Mouse (Mus musculus) heart, embryonic 12.5 days (tissue): ENCODE results near the gene Kcne4. TPM values are rescaled to one million over a fixed set of nuclear protein-coding genes. Genes with fewer than 3 reads are reported as not detected.
"Not testable (repeated sequence)": the region's sequence is repeated elsewhere in the genome, so short reads cannot be mapped to it uniquely, and the experiment has no call there.

Experiments
- ATAC-seq: fragments of 200-750 bp; cut with Nextera tagmentation; 2 replicates; pipeline ENCODE4 v1.8.0; 2017; ENCODE audit warnings: moderate TSS enrichment, moderate library complexity; ENCODE audit not compliant: insufficient number of reproducible peaks, low FRiP score
- H3K27ac ChIP-seq: fragments of 300-500 bp; sonication (generic); 2 replicates; pipeline ENCODE4 v1.5.1; 2016; ENCODE audit warnings: mild to moderate bottlenecking, moderate library complexity; ENCODE audit not compliant: poor library complexity, severe bottlenecking
- H3K27me3 ChIP-seq: fragments of 300-500 bp; sonication (generic); replicated peaks from 2 replicates; pipeline ENCODE4 v1.6.1; 2016; ENCODE audit warnings: mild to moderate bottlenecking, moderate library complexity
- H3K36me3 ChIP-seq: fragments of 300-500 bp; sonication (generic); 2 replicates; pipeline ENCODE4 v1.6.1; 2016; ENCODE audit warnings: mild to moderate bottlenecking, moderate library complexity
- H3K4me1 ChIP-seq: fragments of 300-500 bp; sonication (generic); replicated peaks from 2 replicates; pipeline ENCODE4 v1.6.1; 2016; ENCODE audit warnings: mild to moderate bottlenecking
- H3K4me2 ChIP-seq: fragments of 300-500 bp; sonication (generic); 2 replicates; pipeline ENCODE4 v1.6.1; 2016; ENCODE audit warnings: mild to moderate bottlenecking, moderate library complexity
- H3K4me3 ChIP-seq: fragments of 300-500 bp; sonication (generic); 2 replicates; pipeline ENCODE4 v1.5.1; 2016; ENCODE audit warnings: mild to moderate bottlenecking
- H3K9ac ChIP-seq: fragments of 300-500 bp; sonication (generic); 2 replicates; pipeline ENCODE4 v1.6.1; 2016; ENCODE audit warnings: mild to moderate bottlenecking, moderate library complexity
- H3K9me3 ChIP-seq: fragments of 300-500 bp; sonication (generic); replicated peaks from 2 replicates; pipeline ENCODE4 v1.6.1; 2016; ENCODE audit warnings: mild to moderate bottlenecking, moderate library complexity
- WGBS: fragments of 180-500 bp; shearing (Covaris S2); methylation state at CpG from one replicate; pipeline ENCODE4 v1.1.7; 2016; 5-methylcytosine and 5-hydroxymethylcytosine counted together
- polyA plus RNA-seq: library from polyadenylated mRNA; unstranded; fragments of >200 nt; fragmentation: Nextera tagmentation; extraction: Ambion mirVana; gene quantifications from 2 replicates; pipeline ENCODE4 v1.2.1, GENCODE M21; 2016

Gene Kcne4
- 1.4 and 1.5 TPM in 2 replicates for polyA plus RNA-seq

- no peaks in the 10 kb centered on the region for H3K9me3 ChIP-seq
- peaks cover 26% of the 10 kb centered on the region for H3K4me1 ChIP-seq
- H3K4me3 ChIP-seq: no peak within 1 kb of the TSS
- H3K4me2 ChIP-seq: no peak within 1 kb of the TSS
- no peaks in the 10 kb centered on the region for H3K36me3 ChIP-seq
- no peak within 1 kb of the TSS for H3K9ac ChIP-seq
- WGBS: 68% methylated on average over 10 of the region's 10 CpGs
- ATAC-seq: no peak
- H3K27ac ChIP-seq: no peak within 1 kb of the TSS
- H3K27me3 ChIP-seq: no peaks in the 10 kb centered on the region
Measured at GRCm38 (mm10) chr1:78816639-78817038, at the start of gene Kcne4. TSS of gene Kcne4 (plus strand) at chr1:78816758.

- Histone ChIP-seq H3K4me3 (no peak overlapping the region), H3K9me3 (no peaks in the 10 kb centered on the region), H3K9ac (no peak overlapping the region), H3K27me3 (no peaks in the 10 kb centered on the region), H3K36me3 (no peaks in the 10 kb centered on the region), H3K4me2 (no peak overlapping the region), H3K27ac (no peak overlapping the region), H3K4me1 (peaks cover 7% of the 10 kb centered on the region; the same call in 1 of the 2 replicates)
- WGBS: 35% methylated on average over 5 of the region's 5 CpGs
- peak; percentile 73 for ATAC-seq
Measured at GRCm38 (mm10) chr1:78781899-78782298, 34.7 kb upstream of the Kcne4 start.

DNA sequence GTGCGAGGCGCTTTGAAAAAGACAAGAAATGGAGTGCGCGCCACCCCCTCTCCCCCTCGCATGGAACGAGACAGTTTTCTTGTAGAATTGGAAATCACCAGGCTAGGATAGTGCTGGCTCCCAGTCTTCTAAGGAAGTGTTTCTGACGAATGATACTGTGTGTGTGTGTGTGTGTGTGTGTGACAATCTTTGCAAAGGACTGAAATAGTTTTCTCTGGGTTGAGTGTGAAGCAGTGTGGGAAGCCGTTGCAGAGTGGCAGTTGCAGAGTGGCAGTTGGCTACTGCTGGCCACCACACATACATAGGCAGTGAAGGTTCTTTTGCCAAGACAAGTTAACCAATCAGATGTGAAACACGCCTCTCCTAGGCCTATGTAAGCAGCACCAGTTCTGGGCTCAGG lies 31.6 kb upstream of the Kcne4 start:
- H3K27me3 ChIP-seq, H3K9me3 ChIP-seq, ATAC-seq, H3K4me1 ChIP-seq, H3K4me3 ChIP-seq, H3K9ac ChIP-seq, H3K4me2 ChIP-seq, H3K36me3 ChIP-seq, H3K27ac ChIP-seq: not testable (repeated sequence)
- 84% methylated on average over 9 of the region's 9 CpGs for WGBS

- Histone ChIP-seq H3K27me3 (no peaks in the 10 kb centered on the region), H3K9me3 (no peaks in the 10 kb centered on the region), H3K36me3 (no peaks in the 10 kb centered on the region), H3K4me3 (no peak overlapping the region), H3K4me1 (no peaks in the 10 kb centered on the region), H3K27ac (no peak overlapping the region), H3K4me2 (no peak overlapping the region), H3K9ac (no peak overlapping the region)
- WGBS: 45% methylated on average over 1 of the region's 1 CpGs
- no peak for ATAC-seq
Measured at GRCm38 (mm10) chr1:78789744-78790143, 26.8 kb upstream of the Kcne4 start.

DNA sequence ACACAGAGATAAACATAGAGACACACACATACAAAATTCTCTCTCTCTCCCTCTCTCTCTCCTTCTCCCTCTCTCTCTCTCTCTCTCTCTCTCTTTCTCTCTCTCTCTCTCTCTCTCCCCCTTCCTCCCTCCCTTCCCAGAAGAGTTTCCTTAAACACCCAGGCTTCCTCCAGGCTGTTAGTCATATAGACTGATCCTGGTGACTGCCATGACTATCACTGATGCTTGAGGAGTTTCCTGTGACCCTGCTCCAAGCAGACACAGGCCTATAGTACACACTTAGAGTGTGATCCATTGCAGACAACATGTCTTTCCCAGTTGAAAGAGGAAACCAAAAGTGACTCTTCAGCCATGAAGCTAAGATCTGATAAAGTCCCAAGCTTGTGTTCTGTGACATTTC lies 9.1 kb upstream of the Kcne4 start:
- Histone ChIP-seq H3K4me1 (no peaks in the 10 kb centered on the region), H3K27ac (no peak overlapping the region), H3K27me3 (no peaks in the 10 kb centered on the region), H3K4me2 (no peak overlapping the region), H3K36me3 (no peaks in the 10 kb centered on the region), H3K4me3 (no peak overlapping the region), H3K9me3 (no peaks in the 10 kb centered on the region), H3K9ac (no peak overlapping the region)
- no peak for ATAC-seq

DNA sequence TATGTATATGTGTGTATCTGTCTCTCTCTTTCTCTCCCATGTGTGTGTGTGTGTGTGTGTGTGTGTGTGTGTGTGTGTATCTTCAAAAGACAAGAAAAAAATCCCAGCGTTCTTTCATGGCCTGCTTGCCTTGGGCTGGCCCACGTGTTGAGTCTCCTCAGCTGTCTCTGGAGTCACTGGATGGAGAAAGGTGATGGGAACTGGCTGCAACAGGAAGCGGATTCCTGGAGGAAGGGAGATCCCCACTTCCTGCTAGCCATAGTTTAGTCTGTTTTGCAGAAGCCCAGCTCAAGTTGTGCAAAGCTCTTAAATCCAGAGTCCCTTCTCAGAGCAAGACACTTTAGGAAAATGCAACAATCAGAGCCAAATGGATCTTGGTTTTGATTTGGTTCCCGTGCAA lies 6.7 kb upstream of the Kcne4 start:
- Histone ChIP-seq H3K9me3 (no peaks in the 10 kb centered on the region), H3K36me3 (no peaks in the 10 kb centered on the region), H3K27me3 (no peaks in the 10 kb centered on the region), H3K4me3 (no peak overlapping the region), H3K4me1 (no peaks in the 10 kb centered on the region), H3K27ac (no peak overlapping the region), H3K9ac (no peak overlapping the region), H3K4me2 (no peak overlapping the region)
- ATAC-seq: no peak
- WGBS: 61% methylated on average over 4 of the region's 4 CpGs

- H3K9me3 ChIP-seq: no peaks in the 10 kb centered on the region
- ATAC-seq: no peak
- no peaks in the 10 kb centered on the region for H3K27me3 ChIP-seq
- 77% methylated on average over 3 of the region's 3 CpGs for WGBS
- H3K4me2 ChIP-seq: no peak overlapping the region
- no peak overlapping the region for H3K4me3 ChIP-seq
- no peak overlapping the region for H3K27ac ChIP-seq
- H3K9ac ChIP-seq: no peak overlapping the region
- no peaks in the 10 kb centered on the region for H3K4me1 ChIP-seq
- H3K36me3 ChIP-seq: no peaks in the 10 kb centered on the region
Measured at GRCm38 (mm10) chr1:78810904-78811303, 5.7 kb upstream of the Kcne4 start.

DNA sequence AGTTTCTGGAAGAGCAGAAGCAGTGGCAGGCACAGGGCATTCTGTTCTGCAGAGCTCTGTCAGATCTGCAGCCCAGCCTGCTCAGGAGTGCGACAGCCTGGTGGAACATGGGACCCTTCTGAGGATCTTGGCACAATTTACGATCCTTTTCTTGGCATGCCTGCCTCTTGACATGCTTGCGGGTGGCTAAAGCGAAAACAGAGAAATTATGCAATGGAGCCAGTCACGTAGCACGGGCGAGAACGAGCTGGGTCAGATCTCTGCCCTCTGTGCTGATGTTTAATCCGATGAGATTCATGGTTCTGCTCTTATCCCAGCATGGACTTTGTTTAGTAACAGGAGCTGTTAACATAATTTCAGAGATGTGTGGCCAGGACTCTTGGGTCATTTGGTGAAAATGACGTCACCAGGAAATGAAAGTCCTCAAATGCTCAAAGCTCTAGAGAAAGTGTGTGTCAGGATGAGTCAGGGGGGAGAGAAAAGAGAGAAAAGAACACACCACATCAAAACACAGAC lies 4.5 kb upstream of the Kcne4 start:
- Histone ChIP-seq H3K27ac (no peak overlapping the region), H3K9ac (no peak overlapping the region), H3K4me2 (no peak overlapping the region), H3K9me3 (no peaks in the 10 kb centered on the region), H3K4me3 (no peak overlapping the region), H3K36me3 (no peaks in the 10 kb centered on the region), H3K4me1 (no peaks in the 10 kb centered on the region), H3K27me3 (no peaks in the 10 kb centered on the region)
- ATAC-seq: no peak
- WGBS: 77% methylated on average over 10 of the region's 10 CpGs

DNA sequence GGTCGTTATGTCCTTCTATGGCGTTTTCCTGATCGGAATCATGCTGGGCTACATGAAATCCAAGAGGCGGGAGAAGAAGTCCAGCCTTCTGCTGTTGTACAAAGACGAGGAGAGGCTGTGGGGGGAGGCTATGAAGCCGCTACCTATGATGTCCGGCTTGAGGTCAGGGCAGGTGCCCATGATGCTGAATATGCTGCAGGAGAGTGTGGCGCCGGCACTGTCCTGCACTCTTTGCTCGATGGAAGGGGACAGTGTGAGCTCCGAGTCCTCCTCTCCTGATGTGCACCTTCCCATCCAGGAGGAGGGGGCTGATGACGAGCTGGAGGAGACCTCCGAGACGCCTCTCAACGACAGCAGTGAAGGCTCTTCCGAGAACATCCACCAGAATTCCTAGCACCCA lies 1.2 kb downstream of the Kcne4 start:
- 81% methylated on average over 16 of the region's 16 CpGs for WGBS
- H3K4me1 ChIP-seq: peaks cover 32% of the 10 kb centered on the region
- no peak overlapping the region for H3K4me3 ChIP-seq
- ATAC-seq: no peak
- no peak overlapping the region for H3K4me2 ChIP-seq
- no peaks in the 10 kb centered on the region for H3K9me3 ChIP-seq
- H3K9ac ChIP-seq: no peak overlapping the region
- H3K27ac ChIP-seq: no peak overlapping the region
- H3K36me3 ChIP-seq: no peaks in the 10 kb centered on the region
- H3K27me3 ChIP-seq: no peaks in the 10 kb centered on the region

DNA sequence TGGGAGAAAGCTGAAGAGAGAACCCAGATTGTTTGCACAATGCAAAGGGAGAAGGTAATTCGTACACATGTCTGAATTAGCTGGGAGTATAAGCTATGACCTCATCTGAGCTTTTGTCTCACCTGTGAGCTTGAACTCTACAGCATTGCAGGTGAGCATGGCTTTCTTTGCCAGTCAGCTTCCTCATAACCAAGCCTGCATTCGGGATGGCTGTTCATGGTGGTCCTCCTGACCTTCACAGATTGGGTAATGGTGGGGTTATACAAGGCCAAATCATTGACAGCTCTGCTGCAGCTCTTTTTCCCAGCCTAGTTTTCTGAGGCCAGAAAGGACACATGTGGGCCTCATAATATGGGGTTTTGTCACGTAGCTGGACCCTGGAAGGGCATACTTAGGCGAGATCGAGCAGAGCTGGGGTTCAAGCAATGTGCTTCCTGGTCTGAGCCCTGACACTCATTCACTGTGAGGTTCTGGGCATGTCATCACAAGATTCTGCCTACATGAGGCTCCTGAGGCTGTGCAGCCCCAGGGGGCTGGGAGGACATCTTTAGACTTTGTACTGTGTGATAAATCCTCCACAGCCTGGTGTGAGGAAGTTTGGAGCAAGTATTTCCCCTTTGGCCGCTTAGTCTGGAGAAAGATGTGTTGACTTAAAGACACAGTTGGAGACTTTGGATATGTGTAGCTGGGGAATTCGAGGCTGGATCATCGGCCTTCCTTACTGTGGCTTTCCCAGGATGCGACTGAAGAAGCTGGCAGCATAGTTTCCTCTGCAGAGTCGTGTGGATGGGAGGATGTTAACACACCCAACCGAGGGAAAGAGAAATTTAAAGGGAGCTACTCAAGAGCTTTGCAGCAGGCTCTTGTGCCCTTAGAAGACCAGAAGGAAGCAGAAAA lies 2.3 kb downstream of the Kcne4 start:
- H3K4me2 ChIP-seq: 0 out of 2 replicates have a peak overlapping the region, but pooled peaks have one; percentile 3
- H3K27me3 ChIP-seq: no peaks in the 10 kb centered on the region
- H3K9me3 ChIP-seq: no peaks in the 10 kb centered on the region
- no peak overlapping the region for H3K9ac ChIP-seq
- no peaks in the 10 kb centered on the region for H3K36me3 ChIP-seq
- peak overlapping the region; percentile 81 for H3K27ac ChIP-seq
- 51% methylated on average over 11 of the region's 11 CpGs for WGBS
- no peak overlapping the region for H3K4me3 ChIP-seq
- peaks cover 32% of the 10 kb centered on the region for H3K4me1 ChIP-seq
- ATAC-seq: peak; percentile 70; the same call in 1 of the 2 replicates

GRCm38 (mm10) chr1:78819592-78819991 lies 3.0 kb downstream of the Kcne4 start:
- 36% methylated on average over 7 of the region's 7 CpGs for WGBS
- no peak overlapping the region for H3K4me2 ChIP-seq
- peaks cover 32% of the 10 kb centered on the region for H3K4me1 ChIP-seq
- no peaks in the 10 kb centered on the region for H3K9me3 ChIP-seq
- peak overlapping the region; percentile 81 for H3K27ac ChIP-seq
- H3K4me3 ChIP-seq: no peak overlapping the region
- H3K9ac ChIP-seq: no peak overlapping the region
- no peaks in the 10 kb centered on the region for H3K36me3 ChIP-seq
- ATAC-seq: peak; percentile 81
- H3K27me3 ChIP-seq: no peaks in the 10 kb centered on the region
